Mouse (Mus musculus): Measurements from ENCODE around the gene L3mbtl3. TPM values are rescaled to one million over a fixed set of nuclear protein-coding genes. Genes with fewer than 3 reads are reported as not detected.

Gene L3mbtl3
- total RNA-seq (2021) = 1 to 10 TPM; 6.7 to 8.2 TPM

GRCm38 (mm10) chr10:26375790-26376545, at the start of gene L3mbtl3:
L3mbtl3 (minus strand) TSS chr10:26375971.
- intact Hi-C loops (cut with DNase I) = no loop called here
- peak; percentile 73 for DNase-seq (ENCODE audit: low spot score)

GRCm38 (mm10) chr10:26421168-26421567, 45.4 kb upstream of the L3mbtl3 start:
- DNase-seq (ENCODE audit: low spot score) = no peak
- intact Hi-C loops (cut with DNase I) = no loop called here

GRCm38 (mm10) chr10:26388656-26389055, 12.9 kb upstream of the L3mbtl3 start:
- no peak for DNase-seq (ENCODE audit: low spot score)
- intact Hi-C loops (cut with DNase I) = no loop called here

DNA sequence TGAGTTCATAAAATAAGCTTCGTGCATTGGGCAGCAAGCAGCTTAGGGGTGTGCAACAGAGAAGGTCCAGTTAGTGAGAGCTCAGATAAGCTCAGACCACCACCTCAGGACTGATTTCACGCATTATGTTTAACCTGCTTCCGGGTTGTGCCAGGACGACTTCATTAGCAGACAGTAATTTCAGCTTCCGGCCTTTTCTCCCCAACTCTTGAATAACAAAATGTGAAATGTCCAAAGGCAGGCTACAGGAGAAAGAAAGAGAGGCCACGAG, 1.5 kb upstream of the L3mbtl3 start:
- intact Hi-C loops (cut with DNase I) = no loop called here

GRCm38 (mm10) chr10:26376546-26377331, 968 bp upstream of the L3mbtl3 start:
- intact Hi-C loops (cut with DNase I) = no loop called here
- DNase-seq (ENCODE audit: low spot score) = no peak

More for the DNA sequence above, 1.5 kb upstream of the L3mbtl3 start:
- no peak for DNase-seq (ENCODE audit: low spot score)

GRCm38 (mm10) chr10:26375351-26375751, 420 bp downstream of the L3mbtl3 start:
- intact Hi-C loops (cut with DNase I) = no loop called here
- no peak for DNase-seq (ENCODE audit: low spot score)

DNA sequence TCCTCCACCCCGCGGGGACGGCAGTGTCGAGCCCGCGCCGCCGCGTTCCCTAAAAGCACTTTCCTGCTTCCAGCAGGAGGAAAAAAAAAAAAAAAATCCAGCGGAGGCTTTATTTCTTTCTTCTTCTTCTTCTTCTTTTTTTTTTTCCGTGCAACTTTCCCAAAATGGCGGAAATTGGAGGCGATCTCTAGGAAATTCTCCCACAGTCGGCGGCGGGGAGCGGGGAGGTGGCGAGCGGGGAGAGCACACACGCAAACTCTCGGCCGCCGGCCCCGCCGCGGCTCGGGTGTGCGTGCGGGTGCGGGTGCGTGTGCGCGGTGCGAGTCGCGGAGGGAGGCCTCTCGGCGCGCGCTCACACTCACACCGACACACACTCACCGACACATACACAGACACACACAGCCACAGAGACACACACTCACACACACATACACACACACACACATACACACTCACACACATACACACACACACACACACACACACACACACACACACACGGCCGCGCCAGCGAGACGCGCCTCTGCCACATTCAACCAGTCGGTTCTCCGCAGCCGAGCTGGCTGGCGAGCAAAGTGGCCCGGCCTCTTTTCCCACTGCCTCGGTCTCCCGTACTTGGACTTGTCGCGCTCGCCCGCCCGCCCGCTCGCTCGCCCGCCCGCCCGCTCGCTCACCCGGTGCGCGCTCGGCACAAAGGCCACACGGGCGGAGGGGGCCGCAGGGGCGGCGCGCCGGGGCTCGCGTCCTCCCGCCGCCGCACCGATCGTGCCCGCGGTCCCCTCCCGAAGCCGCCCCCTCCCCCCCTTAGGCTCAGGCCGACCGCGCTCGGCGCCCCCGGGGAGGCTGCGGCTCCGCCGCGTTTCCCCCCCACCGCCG, 1.1 kb downstream of the L3mbtl3 start:
- intact Hi-C loops (cut with DNase I) = loop anchor here (5.0 kb wide), 2 partner anchors 118 to 338 kb away; no protein-coding TSS in a partner anchor
- peak; percentile 11 for DNase-seq (ENCODE audit: low spot score)

DNA sequence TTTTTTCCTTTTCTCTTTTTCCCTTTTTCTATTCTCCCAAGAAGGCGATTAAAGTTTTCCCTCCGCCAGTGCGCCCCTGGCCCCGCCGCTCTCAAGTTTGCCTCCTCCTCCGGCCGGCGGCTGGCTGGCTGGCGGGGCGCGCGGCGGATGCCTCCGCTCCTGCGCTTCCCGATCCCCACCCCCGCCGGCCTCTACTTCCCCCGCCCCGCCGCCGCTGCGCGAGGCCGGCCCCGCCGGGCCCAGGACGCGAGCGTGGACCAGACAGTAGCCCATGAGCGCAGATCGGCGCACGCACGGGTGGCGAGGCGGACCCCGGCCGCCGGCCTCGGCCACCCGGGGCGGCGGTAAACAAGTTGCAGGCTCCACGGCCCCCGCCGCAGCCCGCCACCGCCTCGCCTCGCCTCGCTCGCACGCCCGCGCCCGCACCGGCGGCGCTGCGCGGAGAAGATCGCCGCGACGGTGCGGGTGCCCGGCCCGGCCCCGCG, 1.8 kb downstream of the L3mbtl3 start:
- DNase-seq (ENCODE audit: low spot score) = peak; percentile 45
- intact Hi-C loops (cut with DNase I) = loop anchor here (1.0 to 5.0 kb wide), 5 partner anchors 118 to 621 kb away; no protein-coding TSS in a partner anchor

GRCm38 (mm10) chr10:26372940-26373931, 2.5 kb downstream of the L3mbtl3 start:
- intact Hi-C loops (cut with DNase I) = loop anchor here (1.0 to 5.0 kb wide), 5 partner anchors 119 to 622 kb away; no protein-coding TSS in a partner anchor
- peak; percentile 64 for DNase-seq (ENCODE audit: low spot score)

DNA sequence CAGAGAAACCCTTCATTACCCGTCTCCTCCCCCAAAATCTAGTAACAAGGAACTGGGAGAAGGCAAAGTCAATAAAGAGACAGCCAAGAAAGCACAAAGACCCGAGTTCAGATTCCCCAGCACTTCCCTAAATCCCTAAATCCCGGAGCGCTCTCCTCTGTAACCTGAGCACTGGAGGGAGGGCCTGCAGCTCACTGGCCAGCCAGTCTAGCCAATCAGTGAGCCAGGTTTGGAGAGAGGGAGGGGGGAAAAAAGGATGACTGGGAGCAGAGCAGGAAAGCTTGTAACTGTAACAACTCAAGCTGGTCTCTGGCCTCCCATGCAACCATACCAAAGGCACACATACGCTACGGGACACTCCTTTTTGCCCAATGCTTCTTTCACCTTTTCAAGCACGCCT, 4.4 kb downstream of the L3mbtl3 start:
- no peak for DNase-seq (ENCODE audit: low spot score)

DNA sequence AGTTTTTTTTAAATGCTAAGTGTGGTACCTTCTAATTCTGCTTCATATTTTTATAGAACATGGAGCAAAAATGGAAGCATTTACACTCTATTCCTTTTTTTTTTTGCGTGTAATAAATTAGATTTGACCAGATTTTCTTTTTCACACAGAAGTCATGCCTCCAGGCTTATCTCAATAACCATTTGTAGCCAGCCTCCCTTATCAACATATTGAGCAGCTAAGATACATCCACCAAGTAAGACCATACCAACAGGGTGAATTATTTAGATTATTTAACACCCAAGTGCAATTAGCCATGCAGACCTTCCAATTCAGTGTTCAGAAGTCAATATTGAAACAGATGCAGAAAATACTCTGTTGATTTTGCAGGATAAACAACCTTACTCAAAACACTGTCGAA, 10.8 kb downstream of the L3mbtl3 start:
- intact Hi-C loops (cut with DNase I) = no loop called here
- no peak for DNase-seq (ENCODE audit: low spot score)

More for the DNA sequence above, 4.4 kb downstream of the L3mbtl3 start:
- intact Hi-C loops (cut with DNase I) = loop anchor here (5.0 kb wide), 2 partner anchors 121 to 341 kb away; no protein-coding TSS in a partner anchor

- intact Hi-C loops (cut with DNase I) = no loop called here
- no peak for DNase-seq (ENCODE audit: low spot score)
Measured at GRCm38 (mm10) chr10:26364326-26364856, 11.4 kb downstream of the L3mbtl3 start.

- intact Hi-C loops (cut with DNase I) = no loop called here
- DNase-seq (ENCODE audit: low spot score) = no peak
Measured at GRCm38 (mm10) chr10:26363605-26364004, 12.2 kb downstream of the L3mbtl3 start.

DNA sequence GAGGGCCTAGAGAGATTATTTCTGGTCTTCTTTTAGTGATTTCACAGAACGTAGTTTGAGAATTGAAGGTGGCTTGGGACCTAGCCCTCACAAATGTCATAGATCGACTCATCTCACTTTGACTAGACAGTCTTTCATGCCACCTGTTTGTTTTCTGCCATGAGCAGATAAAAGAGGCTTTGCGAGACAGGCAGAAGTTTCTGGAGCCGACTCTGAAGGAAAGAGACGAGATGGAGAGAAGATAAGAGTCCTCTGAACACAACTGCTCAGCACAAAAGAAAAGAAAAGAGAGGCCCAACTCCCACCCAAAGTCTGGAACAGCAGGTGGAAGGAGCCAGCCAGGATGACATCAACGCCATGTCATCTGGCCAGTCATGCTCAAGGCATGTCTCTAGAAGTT, 17.0 kb downstream of the L3mbtl3 start:
- intact Hi-C loops (cut with DNase I) = no loop called here
- DNase-seq (ENCODE audit: low spot score) = no peak

GRCm38 (mm10) chr10:26358231-26358630, 17.5 kb downstream of the L3mbtl3 start:
- intact Hi-C loops (cut with DNase I) = no loop called here
- no peak for DNase-seq (ENCODE audit: low spot score)

DNA sequence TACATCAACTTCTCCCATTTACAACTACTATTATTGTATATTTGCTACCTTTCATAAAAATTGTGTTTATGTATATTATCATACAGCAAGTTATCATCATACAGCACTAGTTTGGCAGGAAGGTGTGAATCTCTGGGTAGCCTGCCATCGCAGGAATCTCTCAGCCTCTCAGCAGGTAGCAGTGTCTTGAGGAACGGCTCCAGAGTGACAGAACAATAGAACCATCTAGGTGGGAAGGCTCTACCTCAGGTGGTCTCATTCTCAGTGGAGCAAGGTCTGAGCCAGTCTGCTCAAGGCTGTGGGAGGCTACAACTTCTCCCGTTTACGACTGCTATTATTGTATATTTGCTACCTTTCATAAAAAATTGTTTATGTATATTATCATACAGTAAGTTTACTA, 22.0 kb downstream of the L3mbtl3 start:
- DNase-seq (ENCODE audit: low spot score) = no peak
- intact Hi-C loops (cut with DNase I) = no loop called here

DNA sequence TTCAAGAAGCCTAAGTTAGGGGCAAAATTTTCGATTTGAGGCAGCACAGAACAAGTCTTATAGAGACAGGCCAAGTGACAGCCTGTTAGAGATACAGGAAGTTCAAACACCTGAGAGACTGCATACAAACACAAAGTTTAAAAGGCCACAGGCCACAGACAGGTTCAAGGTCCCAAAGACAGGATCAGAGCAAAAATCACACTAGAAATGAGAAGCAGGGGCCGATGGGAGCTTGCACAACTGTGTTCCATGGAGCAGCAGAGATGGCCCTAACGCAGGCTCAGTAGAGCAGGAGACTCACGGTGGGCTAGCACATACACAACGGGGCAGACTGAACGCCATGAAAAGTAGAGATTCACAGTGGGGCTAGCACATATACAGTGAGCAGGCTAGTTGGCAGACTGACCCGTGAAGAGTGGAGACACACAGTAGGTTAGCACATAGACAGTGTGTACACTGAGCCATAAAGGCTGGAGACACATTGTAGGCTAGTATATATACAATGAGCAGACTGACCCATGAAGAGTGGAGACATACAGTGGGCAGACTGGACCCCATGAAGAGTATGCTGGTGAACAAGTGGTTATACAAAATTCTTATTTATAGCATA, 24.5 kb downstream of the L3mbtl3 start:
- DNase-seq (ENCODE audit: low spot score) = no peak
- intact Hi-C loops (cut with DNase I) = no loop called here

- DNase-seq (ENCODE audit: low spot score) = no peak
- intact Hi-C loops (cut with DNase I) = no loop called here
Measured at GRCm38 (mm10) chr10:26350153-26350552, 25.6 kb downstream of the L3mbtl3 start.
